Mouse (Mus musculus) CH12.LX (cell line): Measurements from ENCODE around the gene Dennd2a. TPM values are rescaled to one million over a fixed set of nuclear protein-coding genes. Genes with fewer than 3 reads are reported as not detected.
"Not testable (repeated sequence)": the region's sequence is repeated elsewhere in the genome, so short reads cannot be mapped to it uniquely, and the experiment has no call there.

Source experiments
- DNase-seq: peaks from one replicate; pipeline ENCODE4 v3.0.0-alpha.2; 2013; ENCODE audit errors: extremely low read depth
- H3K27ac ChIP-seq: 2 replicates; pipeline ENCODE4 v1.5.1; 2012; ENCODE audit warnings: low read depth, mild to moderate bottlenecking, control low read depth, moderate library complexity; ENCODE audit not compliant: insufficient read depth
- H3K27me3 ChIP-seq: replicated peaks from 2 replicates; pipeline ENCODE3; 2012; ENCODE audit warnings: inconsistent platforms
- H3K36me3 ChIP-seq, 2 experiments: replicated peaks in 1 of 2; 2 replicates each; pipeline versions ENCODE3 to v1.6.1; 2012; ENCODE audit warnings: inconsistent platforms in 1 of 2, low read length in 1 of 2, mild to moderate bottlenecking in 1 of 2, mixed read lengths in 1 of 2, moderate library complexity in 1 of 2; ENCODE audit not compliant: control insufficient read depth in 1 of 2, insufficient read depth in 1 of 2
- H3K4me1 ChIP-seq, 2 experiments: 2 replicates each; pipeline ENCODE4 v1.6.1; 2012; ENCODE audit warnings: inconsistent platforms in 1 of 2, moderate library complexity in 1 of 2; ENCODE audit not compliant: insufficient read depth in 2 of 2, control insufficient read depth in 1 of 2
- H3K4me2 ChIP-seq: 2 replicates; pipeline ENCODE4 v1.6.1; 2012; ENCODE audit warnings: low read depth, mild to moderate bottlenecking, control low read depth; ENCODE audit not compliant: poor library complexity, insufficient read depth, severe bottlenecking
- H3K4me3 ChIP-seq, 3 experiments: fragments of 150-350 bp in 1 of 3; sonication (generic) in 1 of 3; replicated peaks in 1 of 3; 2 replicates each; pipeline versions ENCODE3 to v1.5.1; 2011 to 2012; ENCODE audit warnings: low read depth in 2 of 3, low read length in 2 of 3, mild to moderate bottlenecking in 2 of 3, moderate library complexity in 2 of 3, control low read depth in 1 of 3, improper control_type of control experiment in 1 of 3, inconsistent platforms in 1 of 3, mixed read lengths in 1 of 3; ENCODE audit not compliant: poor library complexity in 1 of 3
- H3K79me2 ChIP-seq: replicated peaks from 2 replicates; pipeline ENCODE4 v1.6.1; 2012; ENCODE audit warnings: mild to moderate bottlenecking, moderate library complexity; ENCODE audit not compliant: control insufficient read depth, poor library complexity, insufficient read depth, severe bottlenecking; ENCODE audit errors: extremely low read depth
- H3K9ac ChIP-seq: 2 replicates; pipeline ENCODE4 v1.6.1; 2012; ENCODE audit warnings: low read depth, mild to moderate bottlenecking, control low read depth, moderate library complexity; ENCODE audit not compliant: insufficient read depth
- H3K9me3 ChIP-seq: replicated peaks from 2 replicates; pipeline ENCODE3; 2012; ENCODE audit warnings: low read length, inconsistent platforms, mixed read lengths
- BHLHE40 ChIP-seq: IDR thresholded peaks from 2 replicates; pipeline ENCODE4 v1.6.1; 2011; ENCODE audit warnings: mild to moderate bottlenecking, low read depth, low read length, improper control_type of control experiment
- CHD1 ChIP-seq: IDR thresholded peaks from 2 replicates; pipeline ENCODE4 v1.6.1; 2012; ENCODE audit warnings: low read depth, low read length, improper control_type of control experiment, inconsistent platforms
- CHD2 ChIP-seq: IDR thresholded peaks from 2 replicates; pipeline ENCODE4 v1.6.1; 2011; ENCODE audit warnings: low read length, improper control_type of control experiment
- CTCF ChIP-seq, 2 experiments: IDR thresholded peaks in 1 of 2; conservative IDR thresholded peaks in 1 of 2; 2 replicates each; pipeline ENCODE4 v1.5.1; 2011 to 2012; ENCODE audit warnings: low read depth in 2 of 2, low read length in 2 of 2, improper control_type of control experiment in 1 of 2, inconsistent platforms in 1 of 2, mild to moderate bottlenecking in 1 of 2, moderate library complexity in 1 of 2
- EP300 ChIP-seq: IDR thresholded peaks from 2 replicates; pipeline ENCODE4 v1.6.1; 2011; ENCODE audit warnings: low read length, improper control_type of control experiment
- GABPA ChIP-seq: IDR thresholded peaks from 2 replicates; pipeline ENCODE4 v1.6.1; 2012; ENCODE audit warnings: low read depth, low read length, improper control_type of control experiment, inconsistent platforms; ENCODE audit not compliant: insufficient replicate concordance
- HCFC1 ChIP-seq: IDR thresholded peaks from 2 replicates; pipeline ENCODE4 v1.6.1; 2012; ENCODE audit warnings: low read depth, mild to moderate bottlenecking, inconsistent platforms, low read length, improper control_type of control experiment
- KAT2A ChIP-seq: IDR thresholded peaks from 2 replicates; pipeline ENCODE4 v1.6.1; 2012; ENCODE audit warnings: low read length, improper control_type of control experiment, inconsistent platforms; ENCODE audit not compliant: insufficient replicate concordance
- MAFK ChIP-seq: IDR thresholded peaks from 2 replicates; pipeline ENCODE4 v1.6.1; 2011; ENCODE audit warnings: low read length, improper control_type of control experiment; ENCODE audit not compliant: insufficient replicate concordance
- MAX ChIP-seq: IDR thresholded peaks from 2 replicates; pipeline ENCODE4 v1.6.1; 2011; ENCODE audit warnings: low read length, improper control_type of control experiment
- MEF2A ChIP-seq: IDR thresholded peaks from 2 replicates; pipeline ENCODE4 v1.6.1; 2014; ENCODE audit warnings: low read depth, mild to moderate bottlenecking, inconsistent platforms, low read length, improper control_type of control experiment, borderline replicate concordance
- MXI1 ChIP-seq: IDR thresholded peaks from 2 replicates; pipeline ENCODE4 v1.6.1; 2011; ENCODE audit warnings: mild to moderate bottlenecking, low read depth, low read length, improper control_type of control experiment
- MYC ChIP-seq: IDR thresholded peaks from 2 replicates; pipeline ENCODE4 v1.6.1; 2011; ENCODE audit warnings: low read depth, mild to moderate bottlenecking, improper control_type of control experiment, low read length
- NRF1 ChIP-seq: IDR thresholded peaks from 2 replicates; pipeline ENCODE4 v1.6.1; 2014; ENCODE audit warnings: low read depth, mild to moderate bottlenecking, inconsistent platforms, low read length, improper control_type of control experiment, moderate library complexity
- PAX5 ChIP-seq: IDR thresholded peaks from 2 replicates; pipeline ENCODE4 v1.6.1; 2012; ENCODE audit warnings: low read length, inconsistent platforms, mixed read lengths
- POLR2A ChIP-seq: IDR thresholded peaks from 2 replicates; pipeline ENCODE4 v1.6.1; 2011; ENCODE audit warnings: low read depth, mild to moderate bottlenecking, improper control_type of control experiment, low read length
- POLR2AphosphoS2 ChIP-seq: IDR thresholded peaks from 2 replicates; pipeline ENCODE4 v1.6.1; 2011; ENCODE audit warnings: low read depth, low read length, improper control_type of control experiment
- RAD21 ChIP-seq: IDR thresholded peaks from 2 replicates; pipeline ENCODE4 v1.6.1; 2011; ENCODE audit warnings: low read depth, mild to moderate bottlenecking, low read length, improper control_type of control experiment, moderate library complexity
- RCOR1 ChIP-seq: conservative IDR thresholded peaks from 2 replicates; pipeline ENCODE4 v1.6.1; 2012; ENCODE audit warnings: low read depth, mild to moderate bottlenecking, inconsistent platforms, low read length, improper control_type of control experiment
- SIN3A ChIP-seq: IDR thresholded peaks from 2 replicates; pipeline ENCODE4 v1.6.1; 2012; ENCODE audit warnings: low read length, improper control_type of control experiment, inconsistent platforms
- SMC3 ChIP-seq: IDR thresholded peaks from 2 replicates; pipeline ENCODE4 v1.6.1; 2011; ENCODE audit warnings: low read depth, low read length, improper control_type of control experiment
- TBP ChIP-seq: conservative IDR thresholded peaks from 2 replicates; pipeline ENCODE4 v1.6.1; 2011; ENCODE audit warnings: low read depth, low read length, improper control_type of control experiment
- TCF12 ChIP-seq: IDR thresholded peaks from 2 replicates; pipeline ENCODE4 v1.6.1; 2014; ENCODE audit warnings: low read depth, mild to moderate bottlenecking, inconsistent platforms, low read length, improper control_type of control experiment
- USF1 ChIP-seq: IDR thresholded peaks from 2 replicates; pipeline ENCODE4 v1.6.1; 2014; ENCODE audit warnings: low read depth, mild to moderate bottlenecking, inconsistent platforms, low read length, improper control_type of control experiment
- USF2 ChIP-seq: conservative IDR thresholded peaks from 2 replicates; pipeline ENCODE4 v1.6.1; 2011; ENCODE audit warnings: low read depth, low read length, improper control_type of control experiment
- ZKSCAN1 ChIP-seq: IDR thresholded peaks from 2 replicates; pipeline ENCODE4 v1.6.1; 2012; ENCODE audit warnings: low read depth, inconsistent platforms, low read length, improper control_type of control experiment, borderline replicate concordance
- dilution Hi-C: fragments of 300-500 bp; cut with MboI; formaldehyde crosslinking; loops from 2 replicates; pipeline ENCODE4 v1.14.3; 2020; ENCODE audit warnings: low sequenced_read_pairs; ENCODE audit not compliant: extremely low pct_unique_long_range_greater_than_20kb, extremely low pct_ligation_motif_present
- in situ Hi-C: fragments of 300-500 bp; cut with MboI; formaldehyde crosslinking; loops from 3 replicates; pipeline ENCODE4 v1.14.3; 2019; ENCODE audit warnings: low sequenced_read_pairs, low pct_ligation_motif_present, low pct_unique_long_range_greater_than_20kb, mixed read lengths
- polyA plus RNA-seq: library from polyadenylated mRNA; unstranded; fragments of >175 nt; gene quantifications from 2 replicates; pipeline ENCODE4 v1.2.1, GENCODE M21; 2012; ENCODE audit warnings: low read depth; ENCODE audit not compliant: insufficient read length
- total RNA-seq, 2 experiments: library from RNA; depleted of rRNA; stranded (reverse); fragments of 300-350 nt in 1 of 2; fragments of >200 nt in 1 of 2; gene quantifications; 2 replicates each; pipeline ENCODE4 v1.2.3; 2012 to 2014

The Dennd2a gene
- total and polyA plus RNA-seq, 3 experiments = 3.7 to 10.6 (median 9.1) TPM

DNA sequence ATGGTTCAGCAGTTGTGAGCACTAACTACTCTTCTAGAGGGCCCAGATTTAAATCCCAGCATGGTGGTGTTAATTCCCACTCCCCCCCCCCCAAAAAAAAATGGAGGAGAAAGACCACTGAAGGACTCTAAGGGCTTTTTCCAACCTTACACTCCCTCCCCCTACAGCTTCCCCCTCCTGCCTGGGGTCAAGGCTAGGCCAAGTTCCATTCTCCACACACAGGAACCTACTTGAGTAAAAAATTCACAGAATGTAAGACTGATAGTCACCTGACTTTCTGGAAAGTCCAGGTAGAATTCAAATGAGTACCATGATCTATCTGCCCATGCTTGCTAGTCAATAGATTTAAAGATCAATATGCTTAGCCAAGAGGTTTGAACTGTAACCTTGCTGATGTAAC is 117.5 kb downstream of the Dennd2a start:
- TF ChIP-seq POLR2AphosphoS2 (no peak), MAFK (no peak), MXI1 (no peak), RAD21 (no peak), CHD2 (no peak), CTCF (conservative IDR thresholded peaks at IDR 0.05 in 1 of 2, IDR thresholded peaks at IDR 0.05 in 1 of 2; ENCODE audit: low read depth in 2 of 2, low read length in 2 of 2) (no peak), USF2 (no peak), GABPA (no peak), EP300 (no peak), CHD1 (no peak), MEF2A (no peak), ZKSCAN1 (no peak), USF1 (no peak), MYC (no peak), RCOR1 (no peak)
- TF ChIP-seq, all 38 proteins: peak for 0
- no peaks in the 10 kb centered on the region for H3K79me2 ChIP-seq
- no peaks in the 10 kb centered on the region for H3K36me3 ChIP-seq
- H3K9ac ChIP-seq = no peak overlapping the region
- dilution Hi-C loops = no loop called here
- no peak overlapping the region for H3K4me3 ChIP-seq
- no peak overlapping the region for H3K4me2 ChIP-seq
- H3K27ac ChIP-seq = no peak overlapping the region
- in situ Hi-C loops = no loop called here
- H3K27me3 ChIP-seq = no peaks in the 10 kb centered on the region
- no peak for DNase-seq
- H3K4me1 ChIP-seq = peaks cover 2 to 9% of the 10 kb centered on the region in 2 experiments; a peak in 2 of 4 replicates
- H3K9me3 ChIP-seq = no peaks in the 10 kb centered on the region

DNA sequence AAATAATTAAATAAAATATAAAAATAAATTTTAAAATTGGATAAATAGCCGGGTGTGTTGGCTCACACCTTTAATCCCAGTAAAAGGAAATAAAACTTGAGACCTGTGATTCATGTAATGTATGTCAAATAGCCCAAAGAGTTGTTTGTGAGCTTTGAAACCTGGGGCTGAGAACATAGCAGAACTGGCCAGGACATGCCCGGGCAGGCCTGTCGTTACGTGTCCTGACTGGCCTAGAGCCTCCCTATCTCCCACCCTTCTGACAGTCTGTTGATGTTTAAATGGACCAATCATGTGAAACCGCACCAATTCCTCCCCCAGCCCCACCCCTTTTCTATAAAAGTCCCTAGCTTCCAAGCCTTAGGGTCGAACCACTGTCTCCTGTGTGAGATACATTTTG is 120.1 kb downstream of the Dennd2a start:
- H3K36me3 ChIP-seq, dilution Hi-C loops, H3K9ac ChIP-seq, H3K27ac ChIP-seq, H3K4me1 ChIP-seq, H3K9me3 ChIP-seq, H3K79me2 ChIP-seq, H3K4me3 ChIP-seq, in situ Hi-C loops, H3K27me3 ChIP-seq, H3K4me2 ChIP-seq: not testable (repeated sequence)
- TF ChIP-seq TBP = 0 out of 2 replicates have a peak, but pooled peaks have one; percentile 24
- TF ChIP-seq CHD1 = peak; percentile 81; the same call in 1 of the 2 replicates
- DNase-seq = peak; percentile 31

DNA sequence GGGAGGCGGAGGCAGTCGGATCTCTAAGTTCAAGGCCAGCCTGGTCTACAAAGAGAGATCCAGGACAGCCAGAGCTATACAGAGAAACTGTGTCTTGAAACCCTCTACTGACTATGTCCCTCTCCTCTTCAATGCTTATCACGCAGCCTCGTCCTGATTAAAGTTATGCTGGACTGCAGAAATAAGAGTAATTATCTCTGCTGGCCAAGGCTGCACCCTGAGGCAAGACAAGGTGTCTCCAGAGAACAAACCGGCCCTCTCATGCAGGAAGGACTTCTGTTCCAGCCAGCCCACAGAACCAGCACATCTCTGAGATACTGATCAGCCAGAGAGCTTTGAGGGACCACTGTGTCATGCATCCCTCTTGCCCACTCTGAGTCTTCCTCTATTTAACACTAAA is 121.8 kb downstream of the Dennd2a start:
- in situ Hi-C loops = no loop called here
- DNase-seq = no peak
- peaks cover 2 to 9% of the 10 kb centered on the region in 2 experiments; a peak in 2 of 4 replicates for H3K4me1 ChIP-seq
- H3K9ac ChIP-seq = no peak overlapping the region
- no peak overlapping the region for H3K4me3 ChIP-seq
- H3K27me3 ChIP-seq = no peaks in the 10 kb centered on the region
- no peak overlapping the region for H3K4me2 ChIP-seq
- dilution Hi-C loops = no loop called here
- TF ChIP-seq POLR2A = no peak
- TF ChIP-seq MAFK = no peak
- TF ChIP-seq SMC3 = no peak
- TF ChIP-seq TCF12 = no peak
- no peak for TF ChIP-seq MAX
- TF ChIP-seq NRF1 = no peak
- no peak for TF ChIP-seq TBP
- no peak for TF ChIP-seq RCOR1
- TF ChIP-seq POLR2AphosphoS2 = no peak
- TF ChIP-seq SIN3A = no peak
- no peak for TF ChIP-seq HCFC1
- TF ChIP-seq KAT2A = no peak
- no peak for TF ChIP-seq BHLHE40
- TF ChIP-seq MXI1 = no peak
- no peak for TF ChIP-seq PAX5
- H3K9me3 ChIP-seq = no peaks in the 10 kb centered on the region
- H3K79me2 ChIP-seq = no peaks in the 10 kb centered on the region
- no peak overlapping the region for H3K27ac ChIP-seq
- no peaks in the 10 kb centered on the region for H3K36me3 ChIP-seq
